Mouse (Mus musculus) E14TG2a.4 (cell line): ENCODE measurements at regions not wholly inside any gene's neighbourhood (a gene's known extent, or its start where the extent isn't known, plus 50 kb on each side); places are given as distances from the start of the nearest gene placed in this dataset.

ENCODE experiments used
- H3K27me3 ChIP-seq: 2 replicates; pipeline ENCODE4 v1.6.1; 2014; ENCODE audit warnings: low read length, control low read depth; ENCODE audit not compliant: insufficient read depth
- H3K36me3 ChIP-seq: 2 replicates; pipeline ENCODE4 v1.6.1; 2014; ENCODE audit warnings: low read length, control low read depth; ENCODE audit not compliant: insufficient read depth
- H3K4me1 ChIP-seq: replicated peaks from 2 replicates; pipeline ENCODE4 v1.6.1; 2014; ENCODE audit warnings: low read depth, low read length, control low read depth
- H3K4me3 ChIP-seq: replicated peaks from 2 replicates; pipeline ENCODE4 v1.5.1; 2014; ENCODE audit warnings: mild to moderate bottlenecking, low read length
- H3K9me3 ChIP-seq: 2 replicates; pipeline ENCODE4 v1.6.1; 2014; ENCODE audit warnings: low read length, control low read depth
- CTCF ChIP-seq: conservative IDR thresholded peaks from 2 replicates; pipeline ENCODE4 v1.5.1; 2014; ENCODE audit warnings: low read length
- NANOG ChIP-seq: IDR thresholded peaks from 2 replicates; pipeline ENCODE4 v1.6.1; 2014; ENCODE audit warnings: borderline replicate concordance, low read length, mixed read lengths
- POU5F1 ChIP-seq: IDR thresholded peaks from 2 replicates; pipeline ENCODE4 v1.6.1; 2014; ENCODE audit warnings: low read length, borderline replicate concordance

GRCm38 (mm10) chr2:124820821-124821220 lies 247.1 kb upstream of the Slc24a5 start:
- TF ChIP-seq POU5F1: no peak
- TF ChIP-seq CTCF: no peak
- H3K36me3 ChIP-seq: no peaks in the 10 kb centered on the region

GRCm38 (mm10) chr2:124821366-124821765 lies 246.6 kb upstream of the Slc24a5 start:
- Histone ChIP-seq H3K4me1 (no peaks in the 10 kb centered on the region), H3K9me3 (peaks cover 67% of the 10 kb centered on the region), H3K36me3 (no peaks in the 10 kb centered on the region), H3K4me3 (no peak overlapping the region), H3K27me3 (no peaks in the 10 kb centered on the region)
- TF ChIP-seq CTCF (no peak), POU5F1 (no peak), NANOG (no peak)

More at GRCm38 (mm10) chr2:124820821-124821220, 247.1 kb upstream of the Slc24a5 start:
- H3K4me1 ChIP-seq: no peaks in the 10 kb centered on the region
- H3K27me3 ChIP-seq: no peaks in the 10 kb centered on the region
- H3K4me3 ChIP-seq: no peak overlapping the region
- peaks cover 67% of the 10 kb centered on the region for H3K9me3 ChIP-seq

GRCm38 (mm10) chr2:124848812-124849211 lies 219.1 kb upstream of the Slc24a5 start:
- H3K4me3 ChIP-seq: no peak overlapping the region
- H3K9me3 ChIP-seq: peaks cover 6% of the 10 kb centered on the region; the same call in 1 of the 2 replicates
- no peak for TF ChIP-seq POU5F1
- TF ChIP-seq CTCF: no peak
- TF ChIP-seq NANOG: no peak
- H3K4me1 ChIP-seq: no peaks in the 10 kb centered on the region
- no peaks in the 10 kb centered on the region for H3K36me3 ChIP-seq
- no peaks in the 10 kb centered on the region for H3K27me3 ChIP-seq

- TF ChIP-seq CTCF (no peak), POU5F1 (no peak), NANOG (no peak)
- Histone ChIP-seq H3K9me3 (peaks cover 38% of the 10 kb centered on the region), H3K36me3 (no peaks in the 10 kb centered on the region), H3K4me1 (no peaks in the 10 kb centered on the region), H3K27me3 (no peaks in the 10 kb centered on the region), H3K4me3 (no peak overlapping the region)
These were observed 209.4 kb upstream of the Slc24a5 start for GRCm38 (mm10) chr2:124858504-124858903.

- H3K27me3 ChIP-seq: no peaks in the 10 kb centered on the region
- TF ChIP-seq NANOG: no peak
- TF ChIP-seq CTCF: no peak
- TF ChIP-seq POU5F1: no peak
- no peaks in the 10 kb centered on the region for H3K4me1 ChIP-seq
- 0 out of 2 replicates have a peak, but pooled peaks cover 3% of the 10 kb centered on the region for H3K9me3 ChIP-seq
- no peak overlapping the region for H3K4me3 ChIP-seq
- no peaks in the 10 kb centered on the region for H3K36me3 ChIP-seq
These were observed 179.7 kb upstream of the Slc24a5 start for GRCm38 (mm10) chr2:124888209-124888608.

- no peaks in the 10 kb centered on the region for H3K27me3 ChIP-seq
These were observed 172.9 kb upstream of the Slc24a5 start for GRCm38 (mm10) chr2:124895002-124895401.

GRCm38 (mm10) chr2:124903556-124903955 lies 164.4 kb upstream of the Slc24a5 start:
- Histone ChIP-seq H3K4me3 (no peak overlapping the region), H3K9me3 (peaks cover 3% of the 10 kb centered on the region), H3K36me3 (no peaks in the 10 kb centered on the region), H3K4me1 (no peaks in the 10 kb centered on the region), H3K27me3 (no peaks in the 10 kb centered on the region; the same call in 1 of the 2 replicates)
- TF ChIP-seq POU5F1: no peak
- TF ChIP-seq CTCF: no peak
- TF ChIP-seq NANOG: no peak

More at GRCm38 (mm10) chr2:124895002-124895401, 172.9 kb upstream of the Slc24a5 start:
- Histone ChIP-seq H3K4me1 (0 out of 2 replicates have a peak, but pooled peaks cover 3% of the 10 kb centered on the region), H3K9me3 (peaks cover 3% of the 10 kb centered on the region; the same call in 1 of the 2 replicates), H3K36me3 (no peaks in the 10 kb centered on the region), H3K4me3 (no peak overlapping the region)
- TF ChIP-seq POU5F1: no peak
- TF ChIP-seq CTCF: no peak
- no peak for TF ChIP-seq NANOG

- Histone ChIP-seq H3K9me3 (no peaks in the 10 kb centered on the region; the same call in 1 of the 2 replicates), H3K4me3 (no peak overlapping the region), H3K36me3 (no peaks in the 10 kb centered on the region), H3K27me3 (no peaks in the 10 kb centered on the region; the same call in 1 of the 2 replicates), H3K4me1 (no peaks in the 10 kb centered on the region)
- TF ChIP-seq CTCF (0 out of 2 replicates have a peak, but pooled peaks have one; percentile 12), NANOG (no peak)
These were observed 162.8 kb upstream of the Slc24a5 start for GRCm38 (mm10) chr2:124905076-124905475.

GRCm38 (mm10) chr2:124918986-124919761 lies 148.8 kb upstream of the Slc24a5 start:
- no peak overlapping the region for H3K4me3 ChIP-seq
- no peaks in the 10 kb centered on the region for H3K27me3 ChIP-seq
- no peaks in the 10 kb centered on the region for H3K36me3 ChIP-seq
- no peaks in the 10 kb centered on the region for H3K9me3 ChIP-seq
- TF ChIP-seq CTCF: no peak
- TF ChIP-seq NANOG: no peak
- TF ChIP-seq POU5F1: no peak
- H3K4me1 ChIP-seq: peaks cover 9% of the 10 kb centered on the region; the same call in 1 of the 2 replicates
